Mouse (Mus musculus) embryo, embryonic 11.5 days (tissue): ENCODE results near the gene Dnaja3.
A peak's percentile ranks its signal among the peaks of the same experiment; 100 is the strongest.

Source experiments
- DNase-seq: peaks from one replicate; pipeline ENCODE4 v3.0.0-alpha.2; 2012; ENCODE audit warnings: low read depth, low spot score

Dnaja3 gene

DNA sequence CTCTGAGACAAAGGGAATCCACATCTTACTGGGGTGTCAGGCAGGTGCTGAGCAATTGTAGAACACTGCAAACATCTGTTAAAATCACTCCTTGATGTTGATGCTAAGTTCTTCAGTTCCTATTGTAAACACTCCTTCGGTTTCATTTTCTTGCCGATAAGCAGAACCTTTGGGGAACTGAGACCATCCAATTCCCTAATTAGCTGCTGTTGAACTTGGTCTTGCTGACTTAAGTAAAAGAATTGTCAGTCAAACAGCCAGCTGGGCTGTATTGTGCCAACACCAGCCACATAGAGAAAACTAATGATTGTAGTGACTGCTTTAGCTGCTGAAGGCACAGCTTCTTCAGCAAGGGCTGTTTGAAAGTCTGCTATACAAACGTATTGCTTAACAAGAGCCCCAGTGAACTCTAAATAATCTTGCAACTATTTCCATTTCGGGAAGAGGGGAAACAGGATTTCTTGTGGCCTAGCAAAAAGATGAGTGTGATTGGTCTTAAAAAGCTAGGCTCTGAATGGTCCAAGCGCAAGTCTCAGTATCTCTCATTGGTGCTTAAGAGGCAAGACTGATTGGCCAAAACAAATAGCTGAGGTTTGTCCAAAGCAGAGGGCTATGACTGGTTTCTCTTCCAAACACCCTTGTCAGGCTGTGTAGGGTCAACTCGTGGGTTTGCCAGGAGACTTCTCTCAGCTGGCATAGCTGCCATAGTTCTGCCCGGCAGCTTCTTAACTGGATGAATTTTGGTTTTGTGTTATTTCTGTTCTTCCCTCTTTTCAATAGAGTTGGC is 82.5 kb downstream of the Dnaja3 start:
- no peak for DNase-seq

DNA sequence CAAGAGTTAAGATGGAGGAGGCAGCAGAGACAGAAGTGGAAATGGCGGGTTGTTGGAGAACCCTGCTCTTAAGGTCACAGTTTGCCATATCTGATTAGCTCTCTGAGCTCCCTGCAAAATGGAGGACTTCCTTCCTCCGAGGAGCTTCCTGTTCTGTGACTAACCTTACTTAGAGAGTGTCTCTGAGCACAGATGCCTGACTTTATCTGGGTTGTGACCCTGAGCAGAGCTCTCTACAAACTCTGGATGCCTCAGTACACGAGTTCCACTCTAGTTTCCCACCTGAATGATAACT is 83.1 kb downstream of the Dnaja3 start:
- DNase-seq: no peak

DNA sequence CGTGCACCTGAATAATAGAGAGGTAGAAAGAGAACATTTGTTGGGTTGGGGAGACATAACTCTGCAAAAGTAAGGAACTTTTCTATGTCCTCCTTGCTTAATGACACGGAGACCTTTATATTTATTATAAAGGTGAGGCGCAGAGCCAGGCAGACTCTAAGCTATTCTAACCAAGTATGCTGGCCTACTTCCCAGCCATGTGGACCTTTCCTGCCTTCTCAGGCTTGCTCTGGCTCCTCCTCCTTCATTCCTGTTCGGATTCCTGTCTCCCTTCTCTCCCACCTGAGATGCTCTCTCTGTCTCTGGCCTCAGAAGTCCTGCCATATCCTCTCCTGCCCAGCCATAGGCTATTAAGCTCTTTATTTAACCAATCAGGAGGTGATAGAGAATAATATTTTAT is 85.5 kb downstream of the Dnaja3 start:
- no peak for DNase-seq

DNA sequence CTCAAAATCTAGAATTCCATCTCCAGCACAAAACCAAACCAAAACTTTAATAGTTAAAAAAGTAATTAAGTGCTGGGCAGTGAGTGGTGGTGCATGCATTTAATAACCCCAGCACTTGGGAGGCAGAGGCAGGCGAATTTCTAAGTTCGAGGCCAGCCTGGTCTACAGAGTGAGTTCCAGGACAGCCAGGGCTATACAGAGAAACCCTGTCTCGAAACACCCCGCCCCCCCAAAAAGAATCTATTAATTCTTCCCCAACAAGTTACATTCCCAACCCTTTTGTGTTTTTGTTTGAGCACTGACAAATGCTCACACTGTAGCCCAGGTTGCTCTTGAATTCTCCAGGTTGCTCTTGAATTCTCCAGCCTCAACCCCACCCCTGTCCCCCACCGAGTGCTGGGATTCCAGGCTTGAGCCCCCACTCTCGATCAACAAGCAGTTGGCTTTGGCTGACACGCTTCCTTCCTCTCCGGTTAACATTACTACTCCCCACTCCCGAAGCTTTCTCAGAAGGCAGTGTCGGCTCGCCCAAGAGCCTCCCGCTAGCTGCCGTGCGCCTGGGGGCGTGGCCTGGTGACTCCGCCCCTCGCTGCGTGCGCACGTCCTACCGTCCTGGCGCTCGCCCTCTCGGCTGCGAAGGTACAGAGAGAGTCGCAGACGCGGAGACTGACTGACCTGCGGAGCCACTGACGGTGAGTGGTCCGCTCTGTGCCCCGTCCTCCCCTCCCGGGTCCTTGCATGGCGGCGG is 86.2 kb downstream of the Dnaja3 start, which contains the start of gene Hmox2:
Gene Hmox2 (plus strand): TSS at position 582 of the 748 bp plus-strand sequence.
- DNase-seq: peak; percentile 89

DNA sequence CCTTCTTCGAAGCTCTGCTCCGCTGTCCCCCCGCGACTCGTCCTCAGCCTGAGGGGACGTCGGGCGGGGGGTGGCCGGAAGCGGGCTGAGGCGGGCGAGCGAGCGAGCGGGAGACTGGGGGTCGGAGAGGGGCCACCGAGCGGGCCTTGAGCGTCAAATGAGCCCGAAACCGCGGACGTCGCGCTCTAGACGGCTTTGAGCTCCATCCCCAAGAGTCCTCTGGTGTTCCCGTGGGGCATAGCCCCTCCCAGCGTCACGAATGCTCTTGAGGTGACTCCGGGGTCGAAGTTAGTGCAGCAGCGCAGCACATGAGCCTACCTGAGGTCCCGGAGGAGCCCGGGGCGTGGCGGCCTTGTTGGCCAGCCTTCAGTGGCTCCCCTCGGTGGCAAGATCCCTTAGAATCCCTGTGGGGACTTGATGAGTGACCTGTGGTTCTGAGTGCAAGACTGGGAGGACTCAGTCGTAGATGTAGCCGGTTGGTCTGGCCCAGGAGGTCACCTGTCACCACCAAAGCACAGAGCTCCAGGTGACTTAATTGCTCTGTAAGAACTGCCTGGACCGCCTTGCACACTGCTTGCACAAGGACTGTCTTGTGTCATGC is 86.8 kb downstream of the Dnaja3 start:
- DNase-seq: no peak

DNA sequence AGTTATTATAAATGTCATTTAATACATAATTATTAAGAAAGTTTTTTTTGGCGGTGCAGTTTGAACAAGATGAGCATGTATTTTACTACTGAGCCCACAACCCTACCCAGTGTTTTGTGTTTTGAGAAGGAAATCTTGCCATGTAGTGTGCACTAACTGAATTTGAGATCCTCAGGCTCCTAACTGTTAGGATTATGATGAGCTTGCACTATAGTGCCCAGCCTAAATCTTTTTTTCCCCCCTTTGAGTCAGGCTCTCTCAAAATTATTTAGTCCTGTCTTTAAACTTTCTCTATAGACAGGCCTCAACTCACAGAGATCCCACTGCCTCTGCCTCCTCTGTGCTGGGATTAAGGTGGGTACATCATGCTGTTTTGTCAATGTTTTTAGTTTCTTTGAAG is 87.7 kb downstream of the Dnaja3 start:
- no peak for DNase-seq

DNA sequence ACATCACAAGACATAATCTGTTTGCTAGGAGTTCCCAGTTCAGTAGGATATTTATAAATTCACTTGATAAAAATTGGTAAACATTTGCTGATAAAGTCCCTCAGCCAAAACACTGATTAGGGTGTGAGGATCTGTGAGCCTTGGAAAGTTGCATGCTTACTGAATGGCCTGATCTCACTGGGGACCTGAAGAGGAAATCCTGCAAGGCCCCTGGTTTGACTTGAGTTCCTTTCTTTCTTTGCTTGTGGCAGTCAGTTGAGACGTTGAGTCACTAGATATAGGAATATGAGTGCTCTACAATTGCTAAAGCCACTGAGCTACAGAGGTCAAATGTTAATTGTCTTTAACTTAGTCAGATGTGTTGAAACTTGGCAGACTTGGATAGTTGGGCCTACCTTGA is 88.2 kb downstream of the Dnaja3 start:
- no peak for DNase-seq

DNA sequence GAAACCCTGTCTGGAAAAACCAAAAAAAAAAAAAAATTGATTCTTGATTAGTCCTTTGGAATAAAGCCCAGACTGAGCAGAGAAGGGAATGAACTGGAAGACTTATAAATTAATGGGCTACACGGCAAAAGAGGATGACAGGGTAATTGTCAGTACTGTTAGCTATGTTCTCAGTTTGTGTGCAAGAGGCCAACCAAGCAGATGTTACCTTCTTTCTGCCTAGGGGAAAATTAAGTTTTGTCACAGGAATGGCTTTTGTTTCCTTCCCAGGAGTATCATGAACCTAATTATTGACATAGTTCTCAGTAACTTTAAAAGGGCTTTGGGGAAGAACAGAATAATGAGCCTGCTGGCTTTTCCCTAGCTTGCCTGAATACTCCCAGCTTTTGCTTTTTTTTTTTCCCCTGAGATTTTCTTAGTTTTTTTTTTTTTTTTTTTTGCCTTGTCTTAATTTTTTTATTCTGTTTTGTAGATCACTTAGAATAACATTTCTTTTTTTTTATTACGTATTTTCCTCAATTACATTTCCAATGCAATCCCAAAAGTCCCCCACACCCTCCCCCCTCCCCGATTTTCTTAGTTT is 91.1 kb downstream of the Dnaja3 start:
- DNase-seq: no peak

DNA sequence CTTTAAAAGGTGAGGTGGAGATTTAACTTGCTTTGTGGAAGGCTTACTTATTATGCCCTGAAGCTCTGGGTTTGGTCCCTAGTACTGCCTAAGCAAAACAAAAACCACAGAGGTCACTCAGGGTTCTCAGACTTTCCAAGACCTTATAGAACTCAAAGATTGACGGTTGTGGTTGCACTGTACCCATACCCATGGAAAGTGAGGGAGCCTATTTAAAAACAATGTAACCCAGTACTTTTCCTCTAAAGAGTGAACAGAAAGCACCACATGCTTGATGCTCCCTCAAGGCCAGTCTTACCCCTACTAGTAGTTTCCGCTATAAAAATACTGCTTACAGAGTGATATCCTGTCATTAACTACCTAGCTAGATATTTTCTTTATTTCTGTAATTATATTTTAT is 96.5 kb downstream of the Dnaja3 start:
- DNase-seq: no peak

DNA sequence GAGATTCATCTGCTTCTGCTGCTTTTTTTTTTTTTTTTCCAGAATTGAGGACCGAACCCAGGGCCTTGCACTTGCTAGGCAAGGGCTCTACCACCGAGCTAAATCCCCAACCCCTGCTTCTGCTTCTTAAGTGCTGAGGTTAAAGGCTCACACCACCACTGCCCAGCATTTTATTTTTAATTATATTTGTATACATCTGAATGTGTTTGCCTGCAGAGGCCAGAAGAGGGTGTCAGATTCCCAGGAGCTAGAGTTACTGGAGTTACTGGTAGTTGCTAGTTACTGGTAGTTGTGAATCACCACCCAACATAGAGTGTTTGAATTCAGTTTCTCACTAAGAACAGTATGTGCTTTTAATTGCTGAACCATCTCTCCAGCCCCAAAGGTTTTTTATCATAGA is 100.2 kb downstream of the Dnaja3 start:
- no peak for DNase-seq

DNA sequence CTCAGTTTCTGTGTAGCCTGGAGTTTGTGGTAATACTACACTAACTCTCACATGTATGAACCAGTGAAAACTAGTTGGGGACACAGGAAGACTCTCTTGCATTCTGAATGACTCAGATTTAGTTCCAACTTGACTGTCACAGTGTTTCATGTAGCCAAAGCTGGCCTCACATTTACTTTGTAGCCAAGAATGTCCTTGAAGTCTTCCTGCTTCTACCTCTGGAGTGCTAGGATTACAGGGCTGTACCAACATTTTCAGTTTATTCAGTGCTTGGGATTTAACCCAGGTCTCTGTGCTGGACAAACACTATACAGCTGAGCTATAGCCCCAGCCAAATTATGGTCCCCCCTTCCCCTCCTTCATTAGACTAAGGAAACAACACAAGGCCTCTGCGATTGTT is 102.4 kb downstream of the Dnaja3 start:
- no peak for DNase-seq

DNA sequence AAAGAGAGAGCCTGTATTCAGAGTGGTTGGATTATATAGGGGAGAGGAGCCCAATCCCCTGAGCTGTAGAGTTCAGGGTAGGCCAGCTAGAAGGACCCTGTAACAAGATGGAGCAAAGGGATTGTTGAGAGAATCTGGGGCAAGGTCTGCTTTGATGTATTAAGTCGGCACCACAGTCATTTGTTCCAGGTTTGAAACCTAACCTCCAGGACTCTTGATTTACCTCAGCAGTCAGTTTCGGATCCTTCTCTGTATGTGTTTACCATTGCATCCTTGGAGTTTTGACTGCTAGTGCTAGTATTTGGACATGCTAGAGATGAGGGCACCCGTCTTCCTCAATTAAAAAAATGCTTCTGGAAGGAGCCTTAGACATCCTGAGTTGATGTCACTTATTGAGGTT is 112.4 kb downstream of the Dnaja3 start:
- no peak for DNase-seq

DNA sequence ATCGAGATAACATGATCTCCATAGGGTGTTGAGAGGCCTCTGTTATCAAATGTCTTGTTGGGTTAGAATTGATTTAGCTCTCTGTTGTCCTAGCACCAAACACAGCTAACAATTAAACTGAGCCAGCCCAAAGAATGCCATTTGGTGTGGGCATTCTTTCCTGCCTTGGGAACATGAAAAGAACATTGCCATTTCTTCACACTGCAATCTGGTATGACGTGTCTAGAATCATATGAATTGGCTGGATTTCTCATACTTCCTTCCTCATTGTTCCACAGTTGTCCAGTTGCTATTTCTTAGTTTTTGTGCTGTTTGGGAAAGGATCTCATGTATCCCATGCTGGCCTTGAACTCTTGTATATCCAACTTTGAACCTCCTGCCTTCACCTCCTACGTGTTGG is 114.3 kb downstream of the Dnaja3 start:
- DNase-seq: no peak

DNA sequence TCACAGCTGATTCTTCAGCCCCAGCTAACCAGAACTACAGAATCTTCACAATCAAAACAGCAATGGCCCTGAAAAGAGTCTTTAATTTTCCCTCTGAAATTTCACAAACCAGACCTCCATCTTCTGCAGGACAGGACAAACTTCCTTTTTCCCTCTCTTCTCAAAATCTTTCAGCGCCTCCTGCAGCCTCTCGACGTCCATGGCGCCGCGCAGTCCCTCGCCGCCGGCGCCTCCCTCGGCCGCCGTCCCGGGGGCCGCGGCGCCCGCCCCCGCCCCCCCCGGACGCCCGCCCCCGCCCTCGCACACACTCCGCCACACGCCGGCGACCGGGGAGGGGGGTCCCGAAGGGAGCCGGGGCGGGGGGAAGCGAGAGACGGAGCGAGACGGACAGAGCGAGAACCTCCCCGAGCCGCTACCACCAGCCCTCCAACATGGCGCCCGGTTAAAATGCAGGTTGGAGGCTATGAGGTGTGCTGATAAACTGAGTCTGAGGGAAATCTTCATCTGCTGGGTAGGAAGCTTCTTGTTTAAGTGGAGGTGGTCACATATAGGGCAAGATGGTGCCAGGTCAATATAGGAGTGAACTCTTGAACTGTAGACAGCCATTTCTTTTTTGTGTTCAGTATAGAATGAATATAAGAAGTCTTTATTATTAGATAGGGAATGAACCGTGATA is 117.0 kb downstream of the Dnaja3 start:
- peak; percentile 7 for DNase-seq
